Mouse (Mus musculus) hindbrain, embryonic 16.5 days (tissue): ENCODE data around the gene Rapgef4. TPM values are rescaled to one million over a fixed set of nuclear protein-coding genes. Genes with fewer than 3 reads are reported as not detected.

Experiments
- ATAC-seq: fragments of 200-750 bp; cut with Nextera tagmentation; 2 replicates; pipeline ENCODE4 v1.8.0; 2017; ENCODE audit warnings: moderate TSS enrichment, moderate library complexity
- H3K27ac ChIP-seq: fragments of 300-500 bp; sonication (generic); 2 replicates; pipeline ENCODE4 v1.5.1; 2014; ENCODE audit warnings: low read depth, mild to moderate bottlenecking, control low read depth, low read length, moderate library complexity
- H3K27me3 ChIP-seq: fragments of 300-500 bp; sonication (generic); replicated peaks from 2 replicates; pipeline ENCODE4 v1.6.1; 2014; ENCODE audit warnings: low read length; ENCODE audit not compliant: control insufficient read depth, insufficient read depth
- H3K36me3 ChIP-seq: fragments of 300-500 bp; sonication (generic); 2 replicates; pipeline ENCODE4 v1.6.1; 2014; ENCODE audit warnings: mild to moderate bottlenecking, low read length, moderate library complexity, mixed read lengths; ENCODE audit not compliant: control insufficient read depth, insufficient read depth
- H3K4me1 ChIP-seq: fragments of 300-500 bp; sonication (generic); 2 replicates; pipeline ENCODE4 v1.6.1; 2014; ENCODE audit warnings: low read depth, low read length; ENCODE audit not compliant: control insufficient read depth, insufficient read depth
- H3K4me2 ChIP-seq: fragments of 300-500 bp; sonication (generic); 2 replicates; pipeline ENCODE4 v1.6.1; 2014; ENCODE audit warnings: mild to moderate bottlenecking, low read length, control low read depth, moderate library complexity
- H3K4me3 ChIP-seq: fragments of 300-500 bp; sonication (generic); 2 replicates; pipeline ENCODE4 v1.5.1; 2014; ENCODE audit warnings: mild to moderate bottlenecking, low read length, control low read depth, moderate library complexity
- H3K9ac ChIP-seq: fragments of 300-500 bp; sonication (generic); 2 replicates; pipeline ENCODE4 v1.6.1; 2014; ENCODE audit warnings: low read depth, mild to moderate bottlenecking, control low read depth, low read length, moderate library complexity
- H3K9me3 ChIP-seq: fragments of 300-500 bp; sonication (generic); 2 replicates; pipeline ENCODE4 v1.6.1; 2014; ENCODE audit warnings: mild to moderate bottlenecking, low read length, moderate library complexity; ENCODE audit not compliant: control insufficient read depth
- WGBS: fragments of 180-500 bp; shearing (Covaris S2); extraction: QIAGEN DNeasy Blood & Tissue Kit; methylation state at CpG from one replicate; pipeline ENCODE4 v1.1.7; 2014; 5-methylcytosine and 5-hydroxymethylcytosine counted together
- polyA plus RNA-seq: library from polyadenylated mRNA; unstranded; fragments of >200 nt; fragmentation: Nextera tagmentation; extraction: Ambion mirVana; gene quantifications from 2 replicates; pipeline ENCODE4 v1.2.1, GENCODE M21; 2015

Rapgef4 gene
- polyA plus RNA-seq, 1 experiment from 2014 or later: 41.3 TPM

DNA sequence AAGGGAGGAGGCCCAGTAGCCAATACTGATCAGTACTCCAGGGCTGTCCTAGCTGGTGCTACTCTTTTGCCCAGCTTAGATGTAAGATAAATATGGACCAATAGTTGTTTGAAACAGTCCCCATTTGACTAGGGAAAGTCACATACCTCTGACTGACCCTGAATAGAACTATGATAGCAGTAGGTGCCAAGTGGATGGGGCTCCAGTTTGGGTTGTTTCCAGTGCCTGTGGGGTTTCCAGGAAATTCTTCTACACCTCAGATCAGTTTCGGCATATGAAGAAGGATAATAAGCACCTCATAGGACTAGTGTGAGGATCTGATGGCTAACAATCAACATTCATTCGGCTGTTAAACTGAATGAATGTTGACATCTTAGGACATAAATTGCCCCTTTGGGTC, 36.1 kb downstream of the Rapgef4 start:
- no peak overlapping the region for H3K27ac ChIP-seq
- H3K36me3 ChIP-seq: no peaks in the 10 kb centered on the region
- no peak overlapping the region for H3K9ac ChIP-seq
- H3K4me2 ChIP-seq: no peak overlapping the region
- H3K9me3 ChIP-seq: no peaks in the 10 kb centered on the region
- no peaks in the 10 kb centered on the region for H3K27me3 ChIP-seq
- 88% methylated on average over 2 of the region's 2 CpGs for WGBS
- no peak overlapping the region for H3K4me3 ChIP-seq
- no peak for ATAC-seq
- no peaks in the 10 kb centered on the region for H3K4me1 ChIP-seq

DNA sequence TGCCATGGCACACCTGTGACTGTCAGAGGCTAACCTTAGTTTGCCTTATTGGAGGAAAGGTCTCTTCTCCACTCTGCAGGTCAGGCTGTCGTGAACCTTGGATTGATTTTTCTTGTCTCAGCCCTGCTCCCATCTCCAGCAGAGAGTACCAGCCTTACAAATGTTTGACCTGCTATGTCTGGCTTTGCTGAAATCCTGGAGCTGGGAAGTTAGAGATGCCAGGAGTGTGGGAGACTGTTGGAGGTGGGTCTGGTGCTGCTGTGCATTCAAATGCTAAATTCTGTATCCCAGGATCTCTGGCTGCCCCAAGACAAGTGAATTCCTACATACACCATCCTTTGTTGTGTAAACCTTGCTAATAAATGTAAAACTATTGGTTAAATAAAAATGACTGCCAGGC, 37.7 kb downstream of the Rapgef4 start:
- ATAC-seq: no peak
- WGBS: 76% methylated on average over 1 of the region's 1 CpGs
- H3K36me3 ChIP-seq: no peaks in the 10 kb centered on the region
- no peak overlapping the region for H3K4me3 ChIP-seq
- no peaks in the 10 kb centered on the region for H3K27me3 ChIP-seq
- H3K9me3 ChIP-seq: peaks cover 2% of the 10 kb centered on the region; the same call in 1 of the 2 replicates
- H3K4me2 ChIP-seq: no peak overlapping the region
- no peak overlapping the region for H3K27ac ChIP-seq
- H3K9ac ChIP-seq: no peak overlapping the region
- H3K4me1 ChIP-seq: no peaks in the 10 kb centered on the region

GRCm38 (mm10) chr2:72020755-72021154, 39.7 kb downstream of the Rapgef4 start:
- H3K4me3 ChIP-seq: no peak overlapping the region
- H3K4me2 ChIP-seq: no peak overlapping the region
- H3K4me1 ChIP-seq: no peaks in the 10 kb centered on the region
- no peak overlapping the region for H3K9ac ChIP-seq
- H3K36me3 ChIP-seq: no peaks in the 10 kb centered on the region
- no peak overlapping the region for H3K27ac ChIP-seq
- no peaks in the 10 kb centered on the region for H3K27me3 ChIP-seq
- peaks cover 5% of the 10 kb centered on the region; the same call in 1 of the 2 replicates for H3K9me3 ChIP-seq
- no peak for ATAC-seq
- 93% methylated on average over 15 of the region's 15 CpGs for WGBS

DNA sequence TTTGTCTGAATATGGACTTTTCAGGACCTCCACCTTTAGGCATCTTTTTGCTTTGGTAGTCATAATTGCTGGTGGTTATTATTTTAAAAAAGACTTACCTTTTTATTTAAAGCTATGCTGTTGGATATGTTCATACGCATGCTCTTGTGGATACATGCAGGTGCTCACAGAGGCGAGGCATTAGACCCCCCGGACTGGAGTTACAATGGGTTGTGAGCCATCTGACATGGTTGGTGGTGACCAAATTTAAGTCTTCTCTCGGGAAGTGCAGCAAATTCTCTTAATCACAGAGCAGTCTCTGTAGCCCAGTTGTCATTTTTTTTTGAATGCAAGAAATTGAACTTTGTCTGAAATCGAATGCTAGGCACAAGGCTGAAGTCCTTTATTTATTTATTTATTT, 40.4 kb downstream of the Rapgef4 start:
- H3K9ac ChIP-seq: no peak overlapping the region
- H3K9me3 ChIP-seq: peaks cover 5% of the 10 kb centered on the region; the same call in 1 of the 2 replicates
- H3K27me3 ChIP-seq: no peaks in the 10 kb centered on the region
- H3K36me3 ChIP-seq: no peaks in the 10 kb centered on the region
- no peak overlapping the region for H3K4me3 ChIP-seq
- H3K4me1 ChIP-seq: no peaks in the 10 kb centered on the region
- WGBS: 72% methylated on average over 5 of the region's 5 CpGs
- no peak overlapping the region for H3K27ac ChIP-seq
- H3K4me2 ChIP-seq: no peak overlapping the region
- ATAC-seq: no peak

- Histone ChIP-seq H3K4me1 (no peaks in the 10 kb centered on the region), H3K4me2 (no peak overlapping the region), H3K27ac (no peak overlapping the region), H3K9ac (no peak overlapping the region), H3K36me3 (no peaks in the 10 kb centered on the region), H3K27me3 (no peaks in the 10 kb centered on the region), H3K4me3 (no peak overlapping the region), H3K9me3 (peaks cover 5% of the 10 kb centered on the region; the same call in 1 of the 2 replicates)
- ATAC-seq: peak; percentile 70; the same call in 1 of the 2 replicates
- 57% methylated on average over 3 of the region's 3 CpGs for WGBS
Measured at GRCm38 (mm10) chr2:72021845-72022244, 40.8 kb downstream of the Rapgef4 start.

DNA sequence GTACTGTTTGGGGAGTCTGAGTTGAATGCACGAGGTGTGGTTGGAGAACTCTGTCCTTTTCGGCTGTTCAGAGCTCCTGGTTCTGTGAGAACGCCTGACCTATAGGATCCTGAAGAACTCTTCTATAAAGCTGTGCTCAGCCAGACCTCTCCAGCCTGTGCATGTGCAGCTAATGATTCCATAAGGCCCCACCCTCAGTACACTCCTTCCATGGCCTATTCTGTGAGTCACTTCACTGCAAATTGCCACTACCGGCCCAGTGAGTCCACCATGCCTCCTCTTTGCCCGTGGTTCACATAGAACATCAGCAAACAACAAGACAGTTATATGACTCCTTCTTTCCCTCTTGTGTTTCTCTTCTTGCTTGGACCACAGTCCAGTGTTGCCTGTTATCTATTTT, 42.8 kb downstream of the Rapgef4 start:
- H3K4me3 ChIP-seq: no peak overlapping the region
- H3K36me3 ChIP-seq: no peaks in the 10 kb centered on the region
- WGBS: 94% methylated on average over 5 of the region's 5 CpGs
- no peak overlapping the region for H3K27ac ChIP-seq
- peaks cover 5% of the 10 kb centered on the region; the same call in 1 of the 2 replicates for H3K9me3 ChIP-seq
- ATAC-seq: no peak
- no peaks in the 10 kb centered on the region for H3K4me1 ChIP-seq
- H3K9ac ChIP-seq: no peak overlapping the region
- H3K4me2 ChIP-seq: no peak overlapping the region
- H3K27me3 ChIP-seq: no peaks in the 10 kb centered on the region

- Histone ChIP-seq H3K4me3 (no peak overlapping the region), H3K4me1 (no peaks in the 10 kb centered on the region), H3K4me2 (no peak overlapping the region), H3K27me3 (no peaks in the 10 kb centered on the region), H3K9me3 (peaks cover 5% of the 10 kb centered on the region; the same call in 1 of the 2 replicates), H3K9ac (no peak overlapping the region), H3K36me3 (no peaks in the 10 kb centered on the region), H3K27ac (no peak overlapping the region)
- 91% methylated on average over 5 of the region's 5 CpGs for WGBS
- ATAC-seq: no peak
Measured at GRCm38 (mm10) chr2:72025660-72026059, 44.6 kb downstream of the Rapgef4 start.

- Histone ChIP-seq H3K4me3 (no peak overlapping the region), H3K4me2 (no peak overlapping the region), H3K27me3 (no peaks in the 10 kb centered on the region), H3K36me3 (no peaks in the 10 kb centered on the region), H3K9ac (no peak overlapping the region), H3K27ac (no peak overlapping the region), H3K4me1 (no peaks in the 10 kb centered on the region), H3K9me3 (peaks cover 5% of the 10 kb centered on the region; the same call in 1 of the 2 replicates)
- WGBS: 94% methylated on average over 1 of the region's 1 CpGs
- ATAC-seq: no peak
Measured at GRCm38 (mm10) chr2:72026506-72026905, 45.5 kb downstream of the Rapgef4 start.

DNA sequence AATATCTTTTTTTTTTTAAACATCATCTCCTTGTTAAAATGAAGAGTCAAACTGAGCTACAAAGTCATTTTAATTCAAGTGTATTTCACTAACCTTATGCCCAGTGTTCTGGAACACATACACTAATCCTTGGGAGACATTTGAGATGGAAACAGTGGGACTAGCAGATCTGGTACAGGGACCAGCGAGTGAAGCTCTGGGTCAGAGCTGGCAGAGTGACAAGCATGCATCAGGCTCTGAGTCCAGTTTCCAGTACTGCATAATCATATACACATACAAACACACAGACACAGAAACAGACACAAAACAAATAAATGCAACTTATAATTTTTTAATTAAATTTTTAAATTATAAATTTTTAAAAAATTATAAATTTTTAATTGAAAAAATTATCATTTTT, 48.0 kb downstream of the Rapgef4 start:
- Histone ChIP-seq H3K9me3 (0 out of 2 replicates have a peak, but pooled peaks cover 2% of the 10 kb centered on the region), H3K27ac (no peak overlapping the region), H3K36me3 (no peaks in the 10 kb centered on the region), H3K4me2 (no peak overlapping the region), H3K4me3 (no peak overlapping the region), H3K9ac (no peak overlapping the region), H3K27me3 (no peaks in the 10 kb centered on the region), H3K4me1 (no peaks in the 10 kb centered on the region)
- WGBS: 58% methylated on average over 1 of the region's 1 CpGs
- ATAC-seq: no peak
